Mouse (Mus musculus): Measurements from ENCODE around the gene Dkkl1. TPM values are rescaled to one million over a fixed set of nuclear protein-coding genes. Genes with fewer than 3 reads are reported as not detected.

Gene Dkkl1
- polyA plus RNA-seq, 1 experiment from 2014 or later = 3.1 TPM

- Histone ChIP-seq H3K27me3 (ENCODE audit: control insufficient read depth, insufficient read depth, low read length) (no peaks in the 10 kb centered on the region), H3K4me2 (ENCODE audit: low read depth) (no peak overlapping the region), H3K4me3 (ENCODE audit: low read depth, low read length) (no peak overlapping the region), H3K9ac (ENCODE audit: low read length) (no peak overlapping the region), H3K36me3 (ENCODE audit: control insufficient read depth, insufficient read depth, low read length) (no peaks in the 10 kb centered on the region), H3K4me1 (ENCODE audit: control insufficient read depth, insufficient read depth, low read length) (no peaks in the 10 kb centered on the region), H3K27ac (ENCODE audit: low read depth, low read length) (no peak overlapping the region), H3K9me3 (ENCODE audit: control insufficient read depth, low read length) (no peaks in the 10 kb centered on the region)
- DNase-seq (ENCODE audit: low spot score) = no peak
- no peak for ATAC-seq (ENCODE audit: insufficient read depth, low FRiP score, low TSS enrichment)
- WGBS = 87% methylated on average over 11 of the region's 11 CpGs
These were observed 13.0 kb downstream of the Dkkl1 start for GRCm38 (mm10) chr7:45198961-45199360.

DNA sequence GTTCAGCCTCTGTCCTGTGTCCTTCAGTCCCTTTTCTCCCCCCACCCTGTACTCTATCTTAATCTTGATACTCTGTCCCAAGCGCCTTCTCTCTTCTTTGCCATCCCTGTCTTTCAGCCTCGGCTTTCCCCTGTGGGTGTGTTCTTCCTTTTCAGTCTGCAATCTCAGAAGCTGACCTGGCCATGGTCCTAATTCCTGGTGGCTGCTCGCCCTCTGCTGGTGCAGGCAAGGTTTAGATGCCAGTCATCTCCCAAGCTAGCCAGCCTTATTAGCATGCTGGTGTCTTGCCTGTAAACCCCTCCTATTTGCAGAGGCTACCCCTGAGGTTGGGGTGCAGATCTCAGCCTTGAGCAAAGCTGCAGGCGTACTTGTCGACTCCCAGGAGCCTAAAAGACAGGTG, 13.5 kb downstream of the Dkkl1 start:
- Histone ChIP-seq H3K4me3 (ENCODE audit: low read depth, low read length) (no peak overlapping the region), H3K9ac (ENCODE audit: low read length) (no peak overlapping the region; the same call in 1 of the 2 replicates), H3K4me2 (ENCODE audit: low read depth) (no peak overlapping the region), H3K36me3 (ENCODE audit: control insufficient read depth, insufficient read depth, low read length) (no peaks in the 10 kb centered on the region), H3K4me1 (ENCODE audit: control insufficient read depth, insufficient read depth, low read length) (no peaks in the 10 kb centered on the region), H3K9me3 (ENCODE audit: control insufficient read depth, low read length) (no peaks in the 10 kb centered on the region), H3K27me3 (ENCODE audit: control insufficient read depth, insufficient read depth, low read length) (no peaks in the 10 kb centered on the region), H3K27ac (ENCODE audit: low read depth, low read length) (no peak overlapping the region)
- ATAC-seq (ENCODE audit: insufficient read depth, low FRiP score, low TSS enrichment) (no peak), DNase-seq (ENCODE audit: low spot score) (peak; percentile 79)
- 15% methylated on average over 5 of the region's 5 CpGs for WGBS

DNA sequence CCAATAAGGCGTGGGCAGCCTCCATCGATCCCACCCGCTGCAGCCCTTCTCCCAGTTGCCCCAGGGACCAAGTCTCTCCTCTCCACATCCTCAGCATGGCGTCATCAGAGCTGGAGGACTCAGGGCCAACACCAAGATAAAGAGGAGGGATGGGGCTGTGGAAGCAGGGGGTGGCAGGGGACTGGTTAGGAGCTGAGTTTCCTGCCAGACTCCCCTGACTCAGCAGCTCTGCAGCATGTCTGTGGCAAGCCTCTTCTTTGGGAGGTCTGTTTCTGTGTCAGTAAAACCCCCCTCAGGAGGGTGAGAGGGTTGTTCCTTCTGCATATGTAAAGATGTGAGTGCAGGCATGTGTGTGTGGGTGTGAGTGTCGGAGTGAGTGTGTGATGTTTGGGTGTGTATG, 15.0 kb downstream of the Dkkl1 start:
- Histone ChIP-seq H3K27ac (ENCODE audit: low read depth, low read length) (no peak overlapping the region), H3K4me3 (ENCODE audit: low read depth, low read length) (no peak overlapping the region), H3K9ac (ENCODE audit: low read length) (no peak overlapping the region), H3K27me3 (ENCODE audit: control insufficient read depth, insufficient read depth, low read length) (no peaks in the 10 kb centered on the region), H3K4me2 (ENCODE audit: low read depth) (no peak overlapping the region), H3K36me3 (ENCODE audit: control insufficient read depth, insufficient read depth, low read length) (no peaks in the 10 kb centered on the region), H3K4me1 (ENCODE audit: control insufficient read depth, insufficient read depth, low read length) (0 out of 2 replicates have a peak, but pooled peaks cover 1% of the 10 kb centered on the region), H3K9me3 (ENCODE audit: control insufficient read depth, low read length) (no peaks in the 10 kb centered on the region)
- WGBS = 65% methylated on average over 5 of the region's 5 CpGs
- ATAC-seq (ENCODE audit: insufficient read depth, low FRiP score, low TSS enrichment) = no peak
- DNase-seq (ENCODE audit: low spot score) = no peak

DNA sequence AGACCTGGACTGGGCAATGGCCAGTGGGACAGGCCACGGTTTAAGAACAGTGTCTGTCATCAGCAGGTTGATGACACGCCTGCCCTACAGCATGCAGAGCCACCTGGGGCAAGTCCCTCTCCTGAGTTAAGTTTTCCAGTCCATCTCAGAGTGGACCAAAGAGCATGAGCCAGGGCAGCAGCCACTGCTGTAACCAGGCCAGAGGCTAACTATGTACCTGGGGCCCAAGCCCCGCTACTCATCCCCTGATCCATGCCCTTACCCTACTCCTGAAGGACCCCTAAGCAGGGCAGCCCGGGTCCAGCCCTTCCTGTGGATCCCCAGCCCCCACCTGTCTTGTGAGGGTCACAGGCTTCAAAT, 15.8 kb downstream of the Dkkl1 start:
- ATAC-seq (ENCODE audit: insufficient read depth, low FRiP score, low TSS enrichment) (no peak), DNase-seq (ENCODE audit: low spot score) (no peak)
- Histone ChIP-seq H3K27me3 (ENCODE audit: control insufficient read depth, insufficient read depth, low read length) (no peaks in the 10 kb centered on the region), H3K4me3 (ENCODE audit: low read depth, low read length) (no peak overlapping the region), H3K9me3 (ENCODE audit: control insufficient read depth, low read length) (no peaks in the 10 kb centered on the region), H3K27ac (ENCODE audit: low read depth, low read length) (no peak overlapping the region), H3K4me1 (ENCODE audit: control insufficient read depth, insufficient read depth, low read length) (0 out of 2 replicates have a peak, but pooled peaks cover 2% of the 10 kb centered on the region), H3K4me2 (ENCODE audit: low read depth) (no peak overlapping the region), H3K36me3 (ENCODE audit: control insufficient read depth, insufficient read depth, low read length) (no peaks in the 10 kb centered on the region), H3K9ac (ENCODE audit: low read length) (no peak overlapping the region)
- 87% methylated on average over 4 of the region's 4 CpGs for WGBS

GRCm38 (mm10) chr7:45195341-45196175, 16.4 kb downstream of the Dkkl1 start:
- Histone ChIP-seq H3K36me3 (ENCODE audit: control insufficient read depth, insufficient read depth, low read length) (no peaks in the 10 kb centered on the region), H3K27me3 (ENCODE audit: control insufficient read depth, insufficient read depth, low read length) (no peaks in the 10 kb centered on the region), H3K4me2 (ENCODE audit: low read depth) (no peak overlapping the region), H3K9me3 (ENCODE audit: control insufficient read depth, low read length) (no peaks in the 10 kb centered on the region), H3K4me1 (ENCODE audit: control insufficient read depth, insufficient read depth, low read length) (0 out of 2 replicates have a peak, but pooled peaks cover 2% of the 10 kb centered on the region), H3K27ac (ENCODE audit: low read depth, low read length) (no peak overlapping the region), H3K9ac (ENCODE audit: low read length) (no peak overlapping the region), H3K4me3 (ENCODE audit: low read depth, low read length) (no peak overlapping the region)
- ATAC-seq (ENCODE audit: insufficient read depth, low FRiP score, low TSS enrichment) (no peak), DNase-seq (ENCODE audit: low spot score) (no peak)
- 63% methylated on average over 13 of the region's 13 CpGs for WGBS

DNA sequence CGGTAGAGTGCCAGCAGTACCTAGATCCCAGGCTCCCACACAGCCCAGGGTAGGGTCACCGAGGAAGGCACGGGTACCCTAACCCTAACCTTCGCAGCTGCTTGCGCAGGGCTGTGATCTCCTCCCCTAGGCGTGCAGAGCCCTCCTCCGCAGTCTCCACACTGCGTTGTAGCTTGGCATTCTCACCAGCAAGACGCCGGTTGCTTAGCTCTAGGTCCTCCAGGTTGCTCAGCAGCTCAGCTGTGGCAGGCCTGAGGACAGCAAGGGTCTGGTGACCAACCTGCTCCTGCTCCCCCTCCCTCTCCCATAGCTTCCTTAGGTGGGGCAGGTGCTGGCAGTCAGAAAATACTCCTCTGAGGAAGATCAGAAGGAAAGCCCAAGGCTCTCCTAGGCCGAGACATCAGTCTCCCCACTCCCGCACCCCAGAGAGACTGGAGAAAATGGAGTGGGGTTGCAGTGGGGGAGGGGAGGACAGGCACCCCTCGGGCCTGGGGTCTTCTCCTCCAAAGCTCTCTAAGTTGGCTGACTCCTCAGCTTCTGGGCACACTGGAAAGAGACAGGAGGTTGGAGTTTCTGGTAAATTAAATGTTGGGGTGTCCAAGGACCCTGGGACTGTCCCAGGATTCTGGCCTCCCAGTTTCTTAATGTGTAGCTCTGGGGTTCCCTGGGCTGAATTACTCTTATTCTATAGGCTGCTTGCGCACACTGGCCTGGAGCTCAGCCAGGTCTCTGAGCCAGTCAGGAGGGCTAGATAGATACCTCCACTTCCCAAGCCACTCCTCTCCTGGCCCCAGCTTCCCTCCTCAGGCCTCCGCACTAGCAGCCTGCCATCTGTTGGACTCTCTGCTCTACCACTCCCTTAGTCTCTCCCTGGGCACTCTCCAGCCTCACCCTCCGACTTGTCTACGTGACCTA, 17.8 kb downstream of the Dkkl1 start:
- H3K4me1 ChIP-seq (ENCODE audit: control insufficient read depth, insufficient read depth, low read length) = 0 out of 2 replicates have a peak, but pooled peaks cover 2% of the 10 kb centered on the region
- DNase-seq (ENCODE audit: low spot score) (no peak), ATAC-seq (ENCODE audit: insufficient read depth, low FRiP score, low TSS enrichment) (no peak)
- no peaks in the 10 kb centered on the region for H3K36me3 ChIP-seq (ENCODE audit: control insufficient read depth, insufficient read depth, low read length)
- H3K4me3 ChIP-seq (ENCODE audit: low read depth, low read length) = no peak overlapping the region
- H3K9me3 ChIP-seq (ENCODE audit: control insufficient read depth, low read length) = no peaks in the 10 kb centered on the region
- no peak overlapping the region for H3K27ac ChIP-seq (ENCODE audit: low read depth, low read length)
- H3K4me2 ChIP-seq (ENCODE audit: low read depth) = no peak overlapping the region
- H3K27me3 ChIP-seq (ENCODE audit: control insufficient read depth, insufficient read depth, low read length) = peaks cover 3% of the 10 kb centered on the region; the same call in 1 of the 2 replicates
- no peak overlapping the region for H3K9ac ChIP-seq (ENCODE audit: low read length)
- WGBS = 78% methylated on average over 17 of the region's 17 CpGs

DNA sequence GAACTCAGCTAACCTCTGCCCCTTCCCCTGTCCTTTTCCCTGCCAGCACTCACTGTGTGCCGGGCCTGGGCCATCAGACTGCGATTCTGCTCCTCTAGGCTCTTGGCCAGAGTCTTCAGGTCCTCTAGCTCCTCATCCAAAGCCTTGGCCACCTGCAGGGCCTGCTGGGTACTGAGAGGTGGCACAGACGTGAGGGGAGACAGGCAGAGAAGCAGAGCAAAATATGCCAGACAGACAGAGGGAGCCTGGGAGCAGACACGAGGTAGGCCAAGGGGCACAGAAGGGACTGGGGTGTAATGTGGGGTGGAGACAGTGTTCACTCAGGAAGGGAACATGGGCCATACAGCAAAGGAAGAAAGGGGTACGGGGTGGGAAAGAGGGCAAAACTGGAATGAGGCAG, 18.5 kb downstream of the Dkkl1 start:
- Histone ChIP-seq H3K27me3 (ENCODE audit: control insufficient read depth, insufficient read depth, low read length) (peaks cover 7% of the 10 kb centered on the region; the same call in 1 of the 2 replicates), H3K4me3 (ENCODE audit: low read depth, low read length) (no peak overlapping the region), H3K27ac (ENCODE audit: low read depth, low read length) (no peak overlapping the region), H3K9me3 (ENCODE audit: control insufficient read depth, low read length) (no peaks in the 10 kb centered on the region), H3K4me2 (ENCODE audit: low read depth) (no peak overlapping the region), H3K4me1 (ENCODE audit: control insufficient read depth, insufficient read depth, low read length) (0 out of 2 replicates have a peak, but pooled peaks cover 2% of the 10 kb centered on the region), H3K9ac (ENCODE audit: low read length) (0 out of 2 replicates have a peak overlapping the region, but pooled peaks have one; percentile 10), H3K36me3 (ENCODE audit: control insufficient read depth, insufficient read depth, low read length) (no peaks in the 10 kb centered on the region)
- ATAC-seq (ENCODE audit: insufficient read depth, low FRiP score, low TSS enrichment) (no peak), DNase-seq (ENCODE audit: low spot score) (no peak)
- WGBS = 72% methylated on average over 5 of the region's 5 CpGs

GRCm38 (mm10) chr7:45192585-45193310, 19.2 kb downstream of the Dkkl1 start:
- DNase-seq (ENCODE audit: low spot score) (no peak), ATAC-seq (ENCODE audit: insufficient read depth, low FRiP score, low TSS enrichment) (no peak)
- Histone ChIP-seq H3K9ac (ENCODE audit: low read length) (no peak overlapping the region), H3K27me3 (ENCODE audit: control insufficient read depth, insufficient read depth, low read length) (peaks cover 7% of the 10 kb centered on the region; the same call in 1 of the 2 replicates), H3K4me2 (ENCODE audit: low read depth) (no peak overlapping the region), H3K4me1 (ENCODE audit: control insufficient read depth, insufficient read depth, low read length) (0 out of 2 replicates have a peak, but pooled peaks cover 2% of the 10 kb centered on the region), H3K27ac (ENCODE audit: low read depth, low read length) (no peak overlapping the region), H3K36me3 (ENCODE audit: control insufficient read depth, insufficient read depth, low read length) (no peaks in the 10 kb centered on the region), H3K4me3 (ENCODE audit: low read depth, low read length) (no peak overlapping the region), H3K9me3 (ENCODE audit: control insufficient read depth, low read length) (no peaks in the 10 kb centered on the region)
- WGBS = 85% methylated on average over 7 of the region's 7 CpGs
